In genomic region chr13:57362563-57362962, GRCm38 (mm10) we compare ENCODE assay signal across 13 mouse cellular contexts.
"Had no signal": no experiment of that assay in that cellular context is flagged by ENCODE, and none has a peak within 500 bp of the region (broad histone marks: within the 10 kb centered on the region; RNA-seq: fewer than 3 reads in every experiment).

No protein-coding gene starts in this region.

- H3K9me3 ChIP-seq: limb, embryonic 10.5 days; liver, embryonic 15.5 days; midbrain, embryonic 13.5 days; neural tube, embryonic 12.5 days; stomach, embryonic 15.5 days had no signal

- H3K36me3 ChIP-seq: limb, embryonic 10.5 days; liver, embryonic 15.5 days; midbrain, embryonic 13.5 days; neural tube, embryonic 12.5 days; stomach, embryonic 15.5 days had no signal

- H3K4me3 ChIP-seq: layer of hippocampus, adult 2 months; left cerebral cortex, adult 2 months; limb, embryonic 10.5 days; liver, embryonic 15.5 days; midbrain, embryonic 13.5 days; neural tube, embryonic 12.5 days; stomach, embryonic 15.5 days had no signal

- H3K4me1 ChIP-seq: liver, embryonic 15.5 days; stomach, embryonic 15.5 days had no signal

- DNase-seq: kidney, postnatal 10 days; kidney, postnatal 4 days; lung, adult 2 months; lung, postnatal 36 days; thymus, adult 2 months; thymus, postnatal 36 days had no signal

- H3K27me3 ChIP-seq: liver, embryonic 15.5 days; midbrain, embryonic 13.5 days; neural tube, embryonic 12.5 days; stomach, embryonic 15.5 days had no signal
